Mouse (Mus musculus) central nervous system, embryonic 18 days (tissue): Measurements from ENCODE around the gene Rela. TPM values are rescaled to one million over a fixed set of nuclear protein-coding genes. Genes with fewer than 3 reads are reported as not detected.

Source experiments
- polyA plus RNA-seq: library from polyadenylated mRNA; depleted of rRNA; stranded (reverse); fragments of >200 nt; gene quantifications from 2 replicates; pipeline ENCODE4 v1.2.3, GENCODE M21; 2012; rRNA removed

Gene Rela
- 31.6 and 36.0 TPM in 2 replicates for polyA plus RNA-seq

DNA sequence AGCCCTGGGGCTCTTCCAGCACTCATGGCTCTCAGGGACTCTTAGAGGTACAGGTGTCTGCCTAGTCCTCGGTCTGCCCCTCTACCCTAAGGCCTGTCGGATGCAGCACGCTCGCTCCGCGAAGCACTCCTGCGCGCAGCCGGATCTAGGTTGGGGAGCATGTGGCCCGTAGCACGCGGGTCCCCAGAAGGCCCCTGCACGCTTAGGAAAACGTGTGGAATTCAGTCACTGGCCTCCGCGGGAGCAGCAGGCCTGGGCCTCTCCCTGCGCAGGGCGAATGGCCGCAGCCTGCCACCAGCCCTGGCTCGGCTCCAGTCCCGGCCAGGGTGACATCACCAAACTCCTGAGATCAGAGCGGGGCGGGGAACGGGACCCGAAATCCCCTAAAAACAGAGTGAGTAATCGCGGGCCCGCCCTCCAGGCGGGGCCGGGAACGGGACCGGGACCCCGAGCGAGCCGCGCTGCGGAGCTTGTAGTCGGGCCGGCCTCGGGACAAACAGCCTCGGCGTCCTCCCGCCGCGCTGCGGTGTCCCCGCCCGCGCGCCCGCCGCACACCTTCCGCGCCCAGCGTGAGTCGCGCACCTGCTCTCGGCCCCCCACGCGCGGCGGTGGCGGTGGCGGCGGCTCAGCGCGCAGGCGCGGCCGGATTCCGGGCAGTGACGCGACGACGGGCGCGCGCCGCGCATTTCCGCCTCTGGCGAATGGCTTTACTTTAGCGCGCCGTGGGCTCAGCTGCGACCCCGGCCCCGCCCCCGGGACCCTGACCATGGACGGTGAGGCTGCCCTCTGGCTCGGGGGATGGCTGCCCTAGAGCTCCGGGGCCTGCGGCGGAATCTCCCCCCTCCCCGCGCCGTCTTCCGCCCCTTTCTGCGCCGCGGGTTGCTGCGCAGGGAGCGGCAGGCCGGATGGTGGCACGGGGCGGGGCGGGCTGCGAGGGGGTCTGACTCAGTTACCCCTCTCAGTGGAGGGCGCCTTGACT lies at the start of gene Rela:
Rela (plus strand) TSS at position 415 of the 979 bp plus-strand sequence.

GRCm38 (mm10) chr19:5601752-5602541 lies 35.3 kb upstream of the Rela start, which contains the start of gene Rnaseh2c:
Gene Rnaseh2c, plus strand, starts transcription at chr19:5601873.

GRCm38 (mm10) chr19:5609547-5610404 lies 27.5 kb upstream of the Rela start, which contains the start of gene Kat5:
Gene Kat5, minus strand, starts transcription at chr19:5610237.

DNA sequence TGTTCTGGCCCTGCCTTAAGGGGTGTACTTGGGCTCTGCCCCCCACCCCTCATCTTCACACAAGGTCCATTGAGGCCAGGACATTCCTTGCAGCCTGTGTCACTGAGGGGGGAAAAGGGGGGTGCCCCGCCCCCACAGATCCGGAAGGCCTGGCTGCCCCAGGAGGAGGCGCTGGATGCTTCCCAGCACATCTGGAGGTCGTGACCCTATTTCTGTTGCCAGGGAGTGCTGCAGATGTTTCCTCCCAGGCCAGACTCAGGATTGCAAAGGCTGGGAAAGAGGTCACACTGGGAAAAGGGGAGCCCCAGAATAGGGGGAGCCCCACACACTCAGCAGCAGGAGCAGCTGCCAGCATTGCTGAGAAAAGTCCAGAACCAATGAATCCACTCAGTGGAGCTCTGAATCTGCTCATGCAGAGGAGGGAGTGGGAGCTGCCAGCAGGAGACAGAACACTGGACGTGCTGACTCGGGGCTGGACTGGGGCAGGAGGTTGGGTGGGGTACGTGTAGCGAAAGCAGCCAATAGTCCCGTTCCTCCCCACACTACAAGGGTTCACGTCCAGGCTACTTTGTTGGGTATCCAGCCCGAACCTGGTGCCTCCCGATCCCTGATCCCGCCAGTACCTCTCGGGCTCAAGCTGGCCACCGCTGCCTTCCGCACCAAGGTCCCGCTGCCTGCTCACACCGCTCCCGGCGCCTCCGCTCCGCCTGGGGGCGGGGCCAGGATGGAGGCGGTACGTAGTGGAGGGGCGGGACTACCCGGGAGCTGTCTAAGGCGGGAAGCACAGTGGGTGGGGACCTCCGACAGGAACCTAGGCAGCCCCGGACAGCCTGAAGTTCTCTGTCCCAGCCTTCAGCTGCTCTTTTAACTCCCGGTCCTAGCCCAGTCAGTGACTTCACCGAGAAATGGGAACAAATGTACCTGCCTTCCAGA lies 26.0 kb downstream of the Rela start, which contains the start of gene Sipa1:
Sipa1 (minus strand) TSS at position 727 of the 933 bp plus-strand sequence.

DNA sequence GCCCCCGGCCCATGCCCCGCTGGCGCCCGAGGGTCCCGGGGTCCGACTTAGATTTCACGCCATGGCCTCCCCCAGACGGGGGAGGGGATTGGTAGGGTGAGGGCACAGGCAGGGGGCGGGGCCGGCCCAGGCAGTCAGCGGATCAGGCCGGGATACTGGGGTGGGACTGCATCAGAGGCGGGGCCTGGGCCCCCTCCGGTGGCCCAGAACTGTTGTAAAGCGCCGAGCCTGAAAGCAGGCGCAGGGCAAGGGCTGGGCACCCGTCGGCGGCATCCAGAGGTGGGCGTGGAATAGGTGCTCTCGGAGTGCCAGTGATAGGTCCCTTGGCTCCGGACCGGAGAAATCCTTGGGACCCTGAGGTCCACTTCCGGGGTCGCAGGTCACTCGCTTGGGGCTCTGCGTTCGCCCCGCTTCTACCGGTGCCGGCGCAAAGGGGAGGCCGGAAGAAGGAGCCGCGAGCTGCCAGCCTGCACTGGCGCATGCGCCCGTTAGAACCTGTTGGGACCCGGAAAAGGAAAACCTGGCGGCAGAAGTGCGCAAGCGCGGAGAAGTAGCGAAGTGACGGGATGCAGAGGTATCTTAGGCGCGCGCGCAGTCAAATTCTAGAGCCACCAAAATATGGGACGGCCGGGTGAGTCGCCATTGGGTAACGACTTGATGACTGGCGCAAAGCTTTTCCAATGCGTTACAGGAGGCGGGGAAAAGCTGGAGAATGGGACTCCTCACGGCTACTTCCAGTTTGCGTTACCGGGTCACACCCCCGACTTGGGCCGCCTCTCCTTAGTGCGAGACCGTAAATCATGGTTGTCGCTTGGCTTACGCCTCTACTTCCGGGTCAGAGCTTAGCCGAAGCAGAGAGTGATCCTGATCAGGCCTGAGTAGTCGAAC lies 51.2 kb downstream of the Rela start, which contains the start of the genes Map3k11 and Pcnx3:
Map3k11 (plus strand) TSS at position 543 of the 888 bp plus-strand sequence.
Pcnx3 (minus strand) TSS at position 709 of the 888 bp plus-strand sequence.

Other genes with a start within 250 kb of the Rela start
- gene Sart1, start 248.8 kb upstream of the Rela start, polyA plus RNA-seq = 49.1 and 51.8 TPM in 2 replicates
- not detected in 2 replicates for gene Tsga10ip, start 235.0 kb upstream of the Rela start, polyA plus RNA-seq
- 280 and 282 TPM in 2 replicates for gene Drap1, start 212.5 kb upstream of the Rela start, polyA plus RNA-seq
- 73.3 and 80.7 TPM in 2 replicates for gene AI837181, start 212.3 kb upstream of the Rela start, polyA plus RNA-seq
- 0.04 and 0.43 TPM in 2 replicates for gene Fosl1, start 189.9 kb upstream of the Rela start, polyA plus RNA-seq
- gene Ccdc85b, start 179.6 kb upstream of the Rela start, polyA plus RNA-seq = 13.9 and 14.0 TPM in 2 replicates
- 180 and 186 TPM in 2 replicates for gene Fibp, start 176.9 kb upstream of the Rela start, polyA plus RNA-seq
- gene Ctsw, start 169.0 kb upstream of the Rela start, polyA plus RNA-seq = 1.4 and 2.1 TPM in 2 replicates
- gene Efemp2, start 163.5 kb upstream of the Rela start, polyA plus RNA-seq = 44.4 and 44.9 TPM in 2 replicates
- gene Mus81, start 149.1 kb upstream of the Rela start, polyA plus RNA-seq = 58.1 and 60.9 TPM in 2 replicates
- 1,742 and 1,884 TPM in 2 replicates for gene Cfl1, start 147.0 kb upstream of the Rela start, polyA plus RNA-seq
- gene 1700020D05Rik, start 133.7 kb upstream of the Rela start, polyA plus RNA-seq = 3.7 and 4.2 TPM in 2 replicates
- 123 and 125 TPM in 2 replicates for gene Snx32, start 126.9 kb upstream of the Rela start, polyA plus RNA-seq
- 0.08 and 0.28 TPM in 2 replicates for gene Ovol1, start 76.8 kb upstream of the Rela start, polyA plus RNA-seq
- gene Ap5b1, start 69.5 kb upstream of the Rela start, polyA plus RNA-seq = 2.4 and 3.0 TPM in 2 replicates
- 56.0 and 58.7 TPM in 2 replicates for gene Rnaseh2c, start 35.6 kb upstream of the Rela start, polyA plus RNA-seq
- 152 and 153 TPM in 2 replicates for gene Kat5, start 27.2 kb upstream of the Rela start, polyA plus RNA-seq
- 26.9 and 30.9 TPM in 2 replicates for gene Sipa1, start 26.2 kb downstream of the Rela start, polyA plus RNA-seq
- 14.0 and 14.2 TPM in 2 replicates for gene Map3k11, start 51.3 kb downstream of the Rela start, polyA plus RNA-seq
- gene Pcnx3, start 51.4 kb downstream of the Rela start, polyA plus RNA-seq = 65.0 and 76.6 TPM in 2 replicates
- 0.09 TPM in 1 of 2 replicates, not detected in the other for gene Kcnk7, start 66.9 kb downstream of the Rela start, polyA plus RNA-seq
- gene Ehbp1l1, start 88.8 kb downstream of the Rela start, polyA plus RNA-seq = 34.9 and 37.4 TPM in 2 replicates
- 177 and 188 TPM in 2 replicates for gene Fam89b, start 92.2 kb downstream of the Rela start, polyA plus RNA-seq
- gene Ltbp3, start 103.4 kb downstream of the Rela start, polyA plus RNA-seq = 33.3 and 45.8 TPM in 2 replicates
- 134 and 139 TPM in 2 replicates for gene Scyl1, start 133.9 kb downstream of the Rela start, polyA plus RNA-seq
- 11.8 and 12.2 TPM in 2 replicates for gene Frmd8, start 237.8 kb downstream of the Rela start, polyA plus RNA-seq
- gene Slc25a45, start 240.3 kb downstream of the Rela start, polyA plus RNA-seq = 3.2 TPM in 2 replicates